Mouse (Mus musculus): ENCODE results near the gene 1700109H08Rik.
"Not testable (repeated sequence)": the region's sequence is repeated elsewhere in the genome, so short reads cannot be mapped to it uniquely, and the experiment has no call there.

Gene 1700109H08Rik

DNA sequence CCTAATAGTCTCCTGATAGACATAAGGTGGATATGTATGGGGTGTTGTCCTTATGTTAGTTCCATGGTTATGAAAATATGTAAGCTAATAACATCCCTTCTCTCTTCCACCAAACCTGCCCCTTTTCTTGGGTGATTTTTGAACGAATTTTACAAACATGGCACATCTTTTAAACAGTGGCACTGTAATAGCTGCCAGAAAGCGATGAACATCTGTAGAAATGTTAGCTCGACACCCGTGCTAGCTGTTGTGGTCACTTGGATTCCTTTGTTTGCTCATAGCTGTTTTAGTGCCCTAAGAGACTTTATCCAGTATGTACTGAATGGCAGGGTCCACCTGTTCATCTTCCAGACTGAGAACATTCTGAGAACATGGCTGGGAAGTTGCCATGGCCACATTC lies at the start of gene 1700109H08Rik:
Gene 1700109H08Rik, plus strand, starts transcription at position 301 of the 400 bp plus-strand sequence.
- no peak for DNase-seq (ENCODE audit: low read depth, low spot score)

DNA sequence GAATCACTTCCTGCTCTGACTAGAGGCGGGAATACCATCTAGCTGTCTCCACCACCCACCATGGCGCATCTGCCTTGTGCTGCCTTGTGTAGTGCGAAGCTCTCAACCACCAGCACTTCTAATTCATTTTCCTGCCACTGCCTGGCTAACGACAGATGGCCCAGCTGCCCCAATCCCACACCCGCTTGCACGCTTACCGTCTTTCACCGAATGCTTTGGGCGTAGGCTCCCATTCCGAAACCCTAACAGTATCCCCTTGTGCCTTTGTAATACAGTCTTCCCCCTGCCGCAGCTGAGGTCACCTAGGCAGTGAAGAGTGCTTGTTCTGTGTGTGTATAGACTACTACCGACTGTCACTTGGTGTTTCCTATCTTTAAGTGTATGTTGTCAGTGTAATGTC lies 49.6 kb upstream of the 1700109H08Rik start:
- no peak for DNase-seq (ENCODE audit: low read depth, low spot score)

DNA sequence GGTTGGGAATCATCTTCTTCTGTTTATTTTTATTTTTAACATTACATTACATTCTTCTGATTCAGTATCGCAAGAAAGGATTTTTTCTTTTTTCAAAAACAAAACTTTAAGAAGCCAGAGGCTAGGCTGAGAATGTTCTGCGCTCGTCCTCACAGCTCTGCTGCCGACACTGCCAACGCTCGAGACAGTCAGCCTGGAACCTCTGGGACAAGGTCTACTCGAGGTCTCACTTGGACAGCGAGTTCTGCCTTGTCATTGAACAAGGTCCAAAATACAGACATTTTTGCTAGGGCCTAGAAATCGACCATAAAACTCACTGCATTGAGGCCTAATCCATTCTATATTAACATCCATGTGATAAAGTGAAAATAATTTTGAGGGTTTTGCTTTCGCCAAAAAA lies 48.5 kb upstream of the 1700109H08Rik start:
- no peak for DNase-seq (ENCODE audit: low read depth, low spot score)

DNA sequence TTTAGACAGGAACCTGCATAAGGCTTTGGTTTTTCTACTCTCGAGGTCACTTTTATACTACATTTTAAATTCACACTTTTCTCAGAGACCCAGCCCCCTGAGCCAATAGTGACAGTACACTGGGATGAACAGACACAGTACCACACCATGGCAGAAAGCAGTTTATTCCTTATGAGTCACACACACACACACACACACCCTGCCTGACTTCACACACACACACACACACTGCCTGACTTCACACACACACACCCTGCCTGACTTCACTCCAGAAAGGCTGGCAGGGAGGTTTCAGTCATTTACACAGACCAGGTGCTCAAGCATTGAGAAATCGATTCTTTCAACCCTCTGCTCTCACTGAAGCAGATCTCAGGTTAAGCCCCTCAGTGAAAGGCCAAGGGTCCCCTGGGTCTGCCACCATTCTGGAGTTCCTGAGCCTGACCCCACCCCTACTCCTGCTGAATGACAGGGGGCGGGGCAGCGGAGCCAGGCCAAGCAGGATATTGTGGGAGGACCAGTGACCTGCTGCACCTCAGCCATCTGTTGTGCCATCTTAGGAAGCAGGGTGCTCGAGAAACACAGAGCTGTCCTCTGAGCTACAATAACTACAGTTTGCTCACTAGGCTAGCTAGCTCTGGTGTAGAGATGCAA lies 44.2 kb upstream of the 1700109H08Rik start:
- DNase-seq (ENCODE audit: low read depth, low spot score), result no peak

DNA sequence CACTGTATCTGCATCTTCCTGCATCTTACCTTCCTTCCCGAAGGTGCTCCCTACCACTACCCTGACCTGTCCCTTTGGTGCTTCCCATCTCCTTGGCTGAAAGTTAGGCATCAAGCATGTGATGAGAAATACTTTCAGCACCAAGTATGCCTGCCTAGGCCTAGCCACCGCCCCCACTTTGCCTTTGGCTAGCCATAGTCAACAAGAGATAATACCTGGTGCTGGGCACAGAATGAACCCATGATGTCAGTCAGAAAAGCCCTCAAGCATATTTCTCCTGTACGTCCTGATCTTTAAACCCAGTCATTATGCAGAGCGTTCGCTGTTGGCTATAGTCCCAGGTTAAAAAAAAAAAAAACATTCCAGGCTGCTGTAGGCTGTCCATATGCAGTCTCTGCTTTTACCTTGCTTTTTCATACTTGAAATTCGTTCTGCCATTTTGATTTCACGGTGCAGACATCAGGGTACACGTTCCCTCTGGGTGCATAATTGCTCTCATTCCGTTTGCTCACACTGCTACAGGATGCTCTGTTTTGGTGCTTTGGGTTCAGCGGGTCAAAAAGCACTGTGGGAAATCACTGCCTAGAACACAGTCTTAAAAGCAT lies 41.7 kb upstream of the 1700109H08Rik start:
- DNase-seq (ENCODE audit: low read depth, low spot score), result no peak

DNA sequence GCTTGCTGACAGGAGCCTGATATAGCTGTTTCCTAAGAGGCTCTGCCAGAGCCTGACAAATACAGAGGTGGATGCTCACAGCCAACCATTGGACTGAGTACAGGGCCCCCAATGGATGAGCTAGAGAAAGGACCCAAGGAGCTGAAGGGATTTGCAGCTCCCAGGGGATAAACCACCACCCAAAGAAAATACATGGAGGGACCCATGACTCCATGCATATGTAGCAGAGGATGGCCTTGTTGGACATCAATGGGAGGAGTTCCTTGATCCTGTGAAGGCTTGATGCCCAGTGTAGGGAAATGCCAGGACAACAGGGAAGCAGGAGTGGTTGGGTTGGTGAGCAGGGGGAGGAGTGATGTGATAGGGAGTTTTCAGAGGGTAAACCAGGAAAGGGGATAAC lies 39.3 kb upstream of the 1700109H08Rik start:
- not testable (repeated sequence) for DNase-seq (ENCODE audit: low read depth, low spot score)

DNA sequence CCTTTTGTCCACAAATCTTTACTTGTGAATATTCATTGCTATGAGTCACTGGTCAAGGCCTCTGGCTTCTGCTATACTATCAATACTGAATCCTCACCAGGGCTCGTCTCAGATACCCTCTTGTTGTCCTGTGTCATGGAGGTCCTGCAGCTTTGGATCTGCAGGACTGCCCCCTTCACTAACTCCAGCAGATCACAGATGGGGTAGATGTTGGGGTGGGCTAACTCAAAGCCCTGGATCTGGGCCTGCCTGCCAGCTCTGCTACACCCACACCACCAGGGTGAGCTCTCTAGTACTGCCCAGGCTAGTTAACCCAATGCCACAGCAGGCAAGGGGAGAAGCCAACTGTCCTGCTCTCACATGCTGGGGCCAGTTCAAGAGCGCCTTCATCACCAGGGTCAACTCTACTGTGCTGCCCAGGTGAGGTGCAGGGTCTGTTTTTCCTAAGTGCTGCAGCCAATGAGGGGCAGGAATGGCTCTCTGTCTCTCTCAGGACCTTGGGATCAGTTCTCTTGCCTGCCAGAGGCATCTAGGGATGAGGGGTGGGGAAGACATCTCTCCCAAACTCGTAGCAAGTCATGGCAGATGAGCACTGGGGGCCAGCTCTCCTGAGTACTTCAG lies 34.7 kb upstream of the 1700109H08Rik start:
- DNase-seq (ENCODE audit: low read depth, low spot score), result no peak

DNA sequence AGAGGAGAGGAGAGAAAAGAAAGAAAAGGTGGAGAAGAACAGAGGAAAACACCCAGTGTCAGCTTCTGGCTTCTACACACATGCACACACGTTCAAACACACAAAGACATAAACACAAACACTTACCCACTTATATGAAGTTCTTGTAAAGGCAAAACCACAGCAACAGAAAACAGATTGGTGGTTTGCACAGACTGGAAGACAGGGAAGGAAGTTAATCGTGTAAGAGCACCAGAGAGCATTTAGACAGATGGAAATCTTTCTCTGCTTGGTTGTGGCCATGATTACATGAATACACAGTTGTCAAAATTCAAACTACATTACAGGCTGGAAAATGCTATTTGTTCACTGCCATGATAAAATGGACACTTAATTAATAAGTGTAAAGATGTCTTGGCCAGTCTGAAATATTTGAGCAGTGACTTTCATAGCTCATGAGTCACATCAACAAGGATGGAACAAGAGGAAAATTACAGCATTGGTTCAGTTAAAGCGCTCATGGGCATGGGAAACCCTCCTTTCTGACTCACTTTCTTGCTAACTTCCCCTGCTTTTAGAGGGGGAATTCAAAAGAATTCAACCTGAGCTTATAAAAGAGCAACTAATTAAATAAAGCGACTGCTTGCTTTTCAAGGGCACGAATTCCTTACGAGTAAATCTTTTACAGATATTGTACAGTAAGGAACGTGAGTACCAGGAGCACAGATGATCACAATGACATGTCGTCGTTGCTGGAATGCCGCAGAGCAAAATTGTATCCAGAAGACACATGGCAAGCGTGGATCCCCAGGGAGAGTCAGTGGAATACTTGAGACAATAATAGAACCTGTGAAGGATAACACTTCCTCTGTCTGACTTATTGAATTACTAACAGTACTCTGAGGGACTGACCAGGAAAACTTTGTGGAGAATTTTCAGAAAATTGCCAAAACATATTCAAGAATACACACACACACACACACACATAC lies 32.6 kb upstream of the 1700109H08Rik start:
- DNase-seq (ENCODE audit: low read depth, low spot score), result no peak

DNA sequence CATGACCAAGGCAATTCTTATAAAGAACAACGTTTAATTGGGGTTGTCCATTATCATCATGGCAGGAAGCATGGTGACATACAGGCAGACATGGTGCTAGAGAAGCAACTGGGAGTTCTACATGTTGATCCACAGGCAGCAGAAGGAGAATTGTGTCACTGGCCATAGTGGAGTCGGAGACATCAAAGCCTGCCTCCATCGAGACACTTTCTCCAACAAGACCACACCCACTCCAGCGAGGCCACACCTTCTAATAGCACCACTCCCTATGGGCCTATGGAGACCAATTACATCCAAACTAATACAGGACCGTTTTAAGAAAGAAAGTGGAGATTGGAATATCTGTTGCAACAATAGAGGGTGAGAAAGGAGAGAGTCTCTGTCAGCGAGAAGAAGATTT lies 29.5 kb upstream of the 1700109H08Rik start:
- DNase-seq (ENCODE audit: low read depth, low spot score), result no peak

DNA sequence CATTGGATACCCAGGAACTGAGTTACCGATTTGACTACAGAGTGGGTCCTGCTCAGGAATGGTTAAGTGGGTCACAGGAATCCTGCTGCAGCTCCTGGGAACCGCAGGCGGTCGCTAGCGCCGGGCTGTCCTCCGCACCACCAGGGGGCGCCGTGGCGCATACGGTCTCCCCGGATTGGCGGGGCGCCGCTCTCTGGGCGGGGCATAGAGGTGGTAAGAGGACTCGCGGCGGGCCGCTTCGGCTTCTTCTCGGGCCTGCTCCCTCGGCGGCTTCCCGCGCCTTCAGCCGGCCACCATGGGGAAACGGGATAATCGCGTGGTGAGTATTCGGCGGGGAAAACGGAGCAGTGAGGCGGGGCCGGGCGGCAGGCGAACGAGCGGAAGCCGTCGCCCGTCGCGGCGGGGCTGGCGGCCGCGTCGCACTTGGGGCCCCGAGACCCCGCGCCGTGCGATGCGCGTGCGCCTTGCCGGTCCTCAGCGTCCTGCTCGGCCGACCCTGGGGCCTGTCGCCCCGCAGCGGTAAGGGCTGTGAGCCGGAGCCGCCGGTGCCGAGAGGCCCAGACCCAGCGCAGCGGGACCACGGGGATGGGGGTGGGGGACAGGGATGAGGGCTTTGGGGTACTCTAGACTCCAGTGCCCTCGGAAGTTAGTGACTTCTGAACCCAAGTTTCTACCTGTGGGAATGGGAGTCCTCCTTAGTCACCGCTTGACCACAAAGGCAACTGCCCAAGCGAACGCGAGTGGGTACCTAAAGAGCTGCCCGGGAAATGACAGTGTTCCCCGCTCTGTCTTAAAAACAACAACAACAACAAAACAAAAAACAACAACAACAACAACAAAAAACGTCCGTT lies 27.5 kb upstream of the 1700109H08Rik start, which contains the start of gene Fam133b:
Gene Fam133b, plus strand, starts transcription at position 205 of the 851 bp plus-strand sequence.
- DNase-seq (ENCODE audit: low read depth, low spot score), result peak; percentile 84

DNA sequence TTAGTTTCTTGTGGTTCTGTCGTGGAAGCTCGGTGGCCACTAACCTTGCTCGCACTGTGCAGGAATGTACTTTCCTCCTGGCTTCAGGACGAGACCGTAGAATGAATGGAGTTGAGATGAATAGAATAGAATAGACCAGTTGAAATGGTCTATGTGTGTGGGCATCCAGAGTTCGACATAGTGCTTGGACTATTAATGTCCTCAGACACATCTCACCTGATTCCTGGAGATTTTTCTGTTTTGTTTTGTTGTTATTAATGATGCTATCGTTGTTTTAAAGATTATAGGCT lies 26.9 kb upstream of the 1700109H08Rik start:
- DNase-seq (ENCODE audit: low read depth, low spot score), result no peak

DNA sequence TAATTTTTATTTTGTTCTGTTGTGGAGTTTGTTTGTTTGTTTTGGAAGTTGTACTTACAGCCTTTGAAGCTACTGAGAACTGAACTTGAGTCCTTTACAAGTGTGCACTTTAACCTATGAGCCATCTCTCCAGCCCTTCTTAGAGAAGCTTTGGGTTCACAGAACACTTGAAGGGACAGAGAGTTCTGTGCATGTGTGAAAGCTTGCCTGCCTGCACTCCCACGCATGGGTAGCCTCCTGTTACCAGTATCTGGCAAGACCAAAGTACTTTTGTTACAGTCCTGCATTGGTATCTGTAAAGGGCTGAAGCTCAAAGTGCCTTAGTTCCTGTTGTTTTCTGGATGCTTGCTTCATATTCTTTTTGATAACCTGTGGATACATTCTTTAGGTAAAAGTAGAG lies 25.1 kb upstream of the 1700109H08Rik start:
- DNase-seq (ENCODE audit: low read depth, low spot score), result no peak

DNA sequence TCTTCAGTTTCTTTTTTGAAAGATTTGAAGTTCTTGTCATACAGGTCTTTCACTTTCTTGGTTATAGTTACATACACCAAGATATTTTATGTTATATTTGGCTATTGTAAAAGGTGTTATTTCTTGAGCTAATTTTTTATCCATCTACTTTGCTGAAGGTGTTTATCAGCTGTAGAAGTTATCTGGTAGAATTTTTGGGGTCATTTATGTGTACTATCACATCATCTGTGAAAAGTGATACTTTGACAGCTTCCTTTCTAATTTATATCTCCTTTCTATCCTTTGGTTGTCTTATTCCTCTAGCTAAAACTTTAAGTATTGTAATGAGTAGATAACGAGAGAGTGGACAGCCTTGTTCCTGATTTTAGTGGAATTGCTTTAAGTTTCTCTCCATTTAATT lies 19.9 kb upstream of the 1700109H08Rik start:
- no peak for DNase-seq (ENCODE audit: low read depth, low spot score)

DNA sequence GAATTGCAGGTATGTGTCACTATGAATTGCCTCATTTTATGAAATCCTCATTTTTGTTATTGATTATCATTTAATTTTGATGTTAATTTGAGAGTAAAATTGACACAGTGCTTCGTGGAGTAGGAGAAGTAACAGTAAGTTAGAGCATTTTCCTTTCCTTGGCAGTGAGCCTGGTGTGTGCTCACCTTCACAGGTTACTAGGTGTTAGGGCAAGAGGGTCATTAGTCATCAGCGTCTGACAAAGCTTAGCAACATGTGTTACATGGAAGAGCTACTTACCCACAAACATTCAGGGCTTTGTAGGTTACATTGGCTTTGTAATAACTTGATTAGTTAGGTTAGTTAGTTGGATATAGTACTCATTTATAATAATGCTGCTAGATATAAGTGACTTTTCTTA lies 17.2 kb upstream of the 1700109H08Rik start:
- no peak for DNase-seq (ENCODE audit: low read depth, low spot score)

DNA sequence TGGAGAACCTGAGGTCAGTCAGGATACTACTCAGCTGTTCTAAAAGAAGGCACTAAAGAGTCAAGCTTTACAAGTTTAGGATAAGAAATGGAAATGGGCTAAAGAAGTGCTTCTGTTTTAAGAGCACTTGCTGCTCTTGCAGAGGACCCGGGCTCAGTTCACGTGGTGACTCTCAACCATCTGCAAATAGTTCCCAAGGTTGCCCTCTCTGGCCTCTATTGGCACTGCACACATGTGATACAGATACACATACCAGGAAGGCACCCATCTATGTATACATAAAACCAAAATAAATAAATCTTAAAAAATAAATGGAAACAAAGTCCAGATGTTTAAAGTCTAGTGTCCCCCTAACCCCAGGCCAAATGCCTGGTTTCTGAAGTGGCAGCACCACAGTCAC lies 3.5 kb downstream of the 1700109H08Rik start:
- no peak for DNase-seq (ENCODE audit: low read depth, low spot score)

DNA sequence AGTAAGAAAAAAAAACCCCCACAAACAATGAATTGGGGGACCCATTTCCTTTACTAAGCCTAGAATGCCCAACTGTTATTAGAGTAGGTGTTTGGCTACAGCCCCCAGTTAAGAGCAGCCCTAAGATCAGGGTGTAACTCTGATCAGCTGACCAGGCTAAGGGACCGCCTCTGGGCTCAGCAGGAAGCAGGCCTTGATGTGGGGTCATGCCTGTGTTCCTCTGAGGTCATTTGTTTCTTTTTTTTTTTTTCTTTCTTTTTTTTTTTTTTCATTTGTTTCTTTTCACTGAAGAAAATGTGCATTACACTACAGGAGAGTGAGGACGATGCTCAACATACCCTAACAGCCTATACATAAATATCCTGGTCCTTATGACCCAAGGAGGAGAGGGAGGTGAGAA lies 6.6 kb downstream of the 1700109H08Rik start:
- no peak for DNase-seq (ENCODE audit: low read depth, low spot score)

DNA sequence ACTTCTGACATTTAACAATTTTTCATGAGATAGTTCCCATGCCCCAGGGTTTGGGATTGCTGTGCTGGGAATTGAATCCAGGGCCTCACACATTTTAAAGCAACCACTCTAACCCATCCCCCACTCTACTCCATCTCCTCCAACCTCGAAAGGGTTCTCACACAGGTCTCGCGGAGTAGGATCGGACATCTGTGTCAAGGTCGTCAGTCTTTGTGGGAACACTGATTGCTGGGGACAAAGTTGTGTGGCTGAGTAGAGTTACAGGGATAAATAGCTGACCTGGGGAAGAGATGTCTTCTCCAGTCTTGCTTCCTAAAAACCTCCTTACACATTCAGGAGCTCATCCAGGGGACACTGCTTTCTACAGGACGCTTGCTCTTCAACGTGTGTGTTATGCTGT lies 7.7 kb downstream of the 1700109H08Rik start:
- DNase-seq (ENCODE audit: low read depth, low spot score), result no peak

DNA sequence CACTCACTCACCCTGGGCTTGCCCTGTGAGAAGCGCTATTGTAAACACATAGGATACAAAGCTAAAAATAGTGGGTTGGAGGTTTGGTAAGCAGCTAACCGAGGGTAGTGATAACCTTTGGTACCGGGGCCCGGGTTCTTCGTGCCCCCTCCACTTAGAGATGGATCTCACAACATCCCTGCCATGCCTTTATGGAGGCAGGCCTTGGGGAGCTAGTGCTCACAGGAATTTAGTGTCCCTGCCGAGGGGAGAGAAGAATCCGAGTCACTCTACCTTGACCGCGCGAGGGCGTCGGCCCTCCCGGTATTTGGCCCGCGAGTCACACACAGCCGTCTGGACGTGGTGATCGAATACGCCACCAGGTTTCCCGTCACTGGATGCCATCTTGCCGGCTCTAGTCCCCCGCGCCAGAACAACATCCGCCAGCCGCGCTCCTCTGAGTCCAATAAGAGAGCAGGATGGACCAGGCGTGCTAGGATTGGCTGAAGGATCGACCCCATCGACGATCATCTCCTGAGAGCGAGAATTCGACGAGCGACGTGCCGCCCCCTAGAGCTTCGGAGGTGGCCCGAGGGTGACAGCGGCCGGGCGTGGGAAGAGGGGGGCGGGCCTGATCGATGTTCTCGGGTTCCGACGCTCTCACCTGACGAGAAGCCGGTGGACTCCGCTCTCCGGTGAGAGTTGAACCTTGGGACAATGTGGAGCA lies 24.5 kb downstream of the 1700109H08Rik start, which contains the start of gene Pex1:
Gene Pex1, plus strand, starts transcription at position 374 of the 706 bp plus-strand sequence.
- DNase-seq (ENCODE audit: low read depth, low spot score), result peak; percentile 92

DNA sequence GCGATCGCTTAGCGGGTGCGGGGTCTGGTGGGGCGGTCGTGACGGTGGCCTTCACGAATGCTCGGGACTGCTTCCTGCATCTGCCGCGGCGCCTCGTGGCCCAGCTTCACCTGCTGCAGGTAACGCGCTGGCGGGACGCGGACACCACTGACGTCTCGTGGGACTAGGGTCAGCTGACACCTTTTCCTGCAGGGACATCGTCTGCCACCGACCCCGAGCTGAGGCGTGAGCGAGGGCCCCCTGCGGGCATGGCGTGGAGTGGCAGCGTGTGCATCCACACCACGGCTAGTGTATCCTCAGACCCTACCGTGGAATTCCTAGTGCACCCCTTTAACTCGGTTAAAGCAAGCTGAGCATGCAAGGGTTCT lies 25.0 kb downstream of the 1700109H08Rik start, which contains the start of gene Rbm48:
Gene Rbm48, minus strand, starts transcription at position 187 of the 368 bp plus-strand sequence.
- DNase-seq (ENCODE audit: low read depth, low spot score), result peak; percentile 64

DNA sequence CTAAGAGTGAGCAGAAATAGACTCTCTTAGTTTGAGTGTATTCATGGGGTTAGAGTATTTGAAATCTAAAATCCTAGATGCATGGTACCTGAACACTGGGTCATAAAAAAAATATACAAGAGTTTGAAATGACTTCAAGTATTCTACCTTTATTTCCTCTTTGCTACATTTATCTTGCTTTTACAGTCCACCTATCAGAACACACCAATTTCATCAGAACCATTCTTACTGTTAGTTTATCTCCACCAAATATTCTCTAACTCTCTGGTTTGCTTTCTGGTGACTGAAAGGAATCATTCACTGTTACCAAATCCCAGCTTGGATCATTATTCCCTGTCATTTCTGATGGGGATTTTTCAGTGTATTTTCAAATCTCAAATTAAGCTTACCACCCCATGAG lies 25.8 kb downstream of the 1700109H08Rik start:
- no peak for DNase-seq (ENCODE audit: low read depth, low spot score)

Data from skeletal muscle tissue, adult 2 months (tissue).